Mouse (Mus musculus) thymus, adult 2 months (tissue): Measurements from ENCODE around the gene Slc26a3. TPM values are rescaled to one million over a fixed set of nuclear protein-coding genes. Genes with fewer than 3 reads are reported as not detected.

Source experiments
- DNase-seq: peaks from one replicate; pipeline ENCODE4 v3.0.0; 2021
- H3K27ac ChIP-seq: fragments of 200-500 bp; 2 replicates; pipeline ENCODE4 v1.5.1; 2012; ENCODE audit warnings: low read length, control low read depth; ENCODE audit not compliant: control insufficient read depth, insufficient read depth
- H3K27me3 ChIP-seq: fragments of 200-500 bp; 2 replicates; pipeline ENCODE4 v1.6.1; 2012; ENCODE audit warnings: mild to moderate bottlenecking, low read length, moderate library complexity, mixed read lengths; ENCODE audit not compliant: control insufficient read depth, insufficient read depth
- H3K36me3 ChIP-seq: fragments of 200-500 bp; 2 replicates; pipeline ENCODE4 v1.6.1; 2012; ENCODE audit warnings: mild to moderate bottlenecking, low read length, moderate library complexity; ENCODE audit not compliant: control insufficient read depth, insufficient read depth
- H3K4me1 ChIP-seq: fragments of 200-500 bp; replicated peaks from 2 replicates; pipeline ENCODE4 v1.6.1; 2012; ENCODE audit warnings: low read length; ENCODE audit not compliant: control insufficient read depth, insufficient read depth
- H3K4me3 ChIP-seq: fragments of 200-500 bp; 2 replicates; pipeline ENCODE4 v1.5.1; 2012; ENCODE audit warnings: mild to moderate bottlenecking, low read length, control low read depth, moderate library complexity; ENCODE audit not compliant: control insufficient read depth, insufficient read depth
- CTCF ChIP-seq: fragments of 200-500 bp; IDR thresholded peaks from 2 replicates; pipeline ENCODE4 v1.5.1; 2012; ENCODE audit warnings: mild to moderate bottlenecking, control low read depth, low read length, moderate library complexity, borderline replicate concordance; ENCODE audit not compliant: control insufficient read depth, poor library complexity, insufficient read depth; ENCODE audit errors: extremely low read depth
- POLR2A ChIP-seq: fragments of 200-500 bp; IDR thresholded peaks from 2 replicates; pipeline ENCODE4 v1.6.1; 2012; ENCODE audit warnings: mild to moderate bottlenecking, low read length, control low read depth, moderate library complexity; ENCODE audit not compliant: control insufficient read depth, poor library complexity, insufficient read depth; ENCODE audit errors: extremely low read depth
- WGBS: fragments of 180-500 bp; shearing (Covaris S2); methylation state at CpG from one replicate; pipeline ENCODE4 v1.1.7; 2018; 5-methylcytosine and 5-hydroxymethylcytosine counted together
- polyA plus RNA-seq: library from polyadenylated mRNA; depleted of rRNA; stranded (reverse); fragments of >200 nt; gene quantifications from 2 replicates; pipeline ENCODE4 v1.2.3, GENCODE M21; 2012

Slc26a3 gene
- polyA plus RNA-seq, 1 experiment, result 0.36 TPM

DNA sequence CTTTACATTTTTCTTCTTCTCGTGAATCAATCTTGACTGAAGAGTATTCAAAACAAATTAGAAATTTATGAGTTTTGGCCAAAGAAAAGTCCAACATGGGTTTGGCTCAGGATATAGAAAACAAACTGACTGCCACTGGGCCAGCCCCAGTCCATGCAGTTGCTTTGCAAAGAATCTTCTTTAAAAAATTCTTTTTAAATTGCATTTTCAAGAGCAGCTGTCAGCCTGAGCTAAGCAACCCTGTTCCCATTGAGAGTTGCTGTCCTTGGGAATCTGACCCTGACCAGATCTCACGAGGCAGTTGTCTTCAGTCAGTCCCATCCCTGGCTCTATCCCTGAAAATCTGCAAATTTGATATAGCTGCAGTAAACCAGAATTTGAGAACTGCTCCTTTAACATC, 8.2 kb upstream of the Slc26a3 start:
- no peak for TF ChIP-seq POLR2A
- H3K4me3 ChIP-seq, result no peak overlapping the region
- no peak for DNase-seq
- 83% methylated on average over 2 of the region's 2 CpGs for WGBS
- H3K36me3 ChIP-seq, result no peaks in the 10 kb centered on the region
- H3K27me3 ChIP-seq, result no peaks in the 10 kb centered on the region
- H3K4me1 ChIP-seq, result no peaks in the 10 kb centered on the region
- no peak overlapping the region for H3K27ac ChIP-seq

DNA sequence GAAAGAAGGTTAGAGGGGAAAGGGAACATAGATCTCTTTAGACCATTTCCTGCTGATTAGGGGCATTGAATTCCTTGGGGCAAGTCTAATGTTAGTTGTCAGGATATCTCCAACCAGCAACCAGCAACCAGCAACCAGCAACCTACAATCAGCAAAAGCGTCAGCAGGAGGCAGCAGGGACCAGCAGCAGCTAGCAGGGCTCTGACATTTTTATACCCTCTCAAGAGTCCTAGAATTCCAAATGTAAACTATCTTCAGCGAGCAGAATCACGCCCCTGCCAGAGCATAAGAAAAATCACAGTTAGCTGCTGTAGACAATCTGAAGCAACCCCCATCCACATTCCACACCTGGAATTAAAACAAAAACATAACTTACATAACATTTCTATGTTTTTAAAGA, 3.4 kb upstream of the Slc26a3 start:
- Histone ChIP-seq H3K27ac (no peak overlapping the region), H3K36me3 (no peaks in the 10 kb centered on the region), H3K4me1 (peaks cover 2% of the 10 kb centered on the region), H3K27me3 (no peaks in the 10 kb centered on the region), H3K4me3 (no peak overlapping the region)
- DNase-seq, result no peak
- 77% methylated on average over 3 of the region's 3 CpGs for WGBS
- TF ChIP-seq CTCF (no peak), POLR2A (no peak)

DNA sequence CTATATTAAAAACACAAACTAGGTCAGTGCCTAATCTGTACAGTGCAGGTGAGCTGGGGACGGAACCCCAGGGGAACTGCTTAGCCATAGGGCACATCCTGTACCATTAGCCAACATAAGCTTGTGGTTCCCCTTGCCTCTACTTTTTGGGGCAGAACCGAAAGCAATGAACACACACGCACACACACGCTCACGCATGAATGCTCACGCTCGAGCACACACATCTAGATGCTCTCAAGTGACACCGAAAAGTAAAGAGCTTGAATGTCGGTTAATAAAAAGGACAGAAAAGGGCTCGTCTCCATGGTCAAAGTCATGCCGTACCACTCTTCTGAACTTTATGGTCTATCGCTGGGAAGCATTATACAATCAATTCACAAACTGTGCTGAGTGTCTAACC, 1.0 kb downstream of the Slc26a3 start:
- no peak overlapping the region for H3K4me3 ChIP-seq
- 91% methylated on average over 12 of the region's 12 CpGs for WGBS
- no peaks in the 10 kb centered on the region for H3K27me3 ChIP-seq
- DNase-seq, result no peak
- H3K36me3 ChIP-seq, result no peaks in the 10 kb centered on the region
- H3K27ac ChIP-seq, result no peak overlapping the region
- H3K4me1 ChIP-seq, result peaks cover 4% of the 10 kb centered on the region
- TF ChIP-seq CTCF (no peak), POLR2A (no peak)

DNA sequence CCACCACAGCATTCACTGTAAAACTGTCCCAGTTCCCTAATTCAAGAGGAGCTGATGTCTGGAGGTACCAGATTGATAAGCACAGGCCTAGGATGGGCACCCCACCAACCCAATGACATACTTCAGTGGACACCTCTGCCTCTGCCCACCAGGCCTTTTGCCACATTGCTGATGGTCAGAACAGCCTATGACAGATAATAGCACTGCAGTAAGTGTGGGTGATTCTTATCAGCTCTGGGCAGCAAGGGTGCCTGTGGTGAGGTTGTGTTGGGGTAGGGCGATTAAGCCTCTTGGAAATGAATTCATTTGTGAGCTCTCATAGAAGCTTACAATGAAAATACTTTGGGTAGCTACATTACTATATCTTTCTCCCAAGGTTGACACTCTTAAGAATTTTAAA, 5.2 kb downstream of the Slc26a3 start:
- Histone ChIP-seq H3K4me3 (no peak overlapping the region), H3K36me3 (no peaks in the 10 kb centered on the region), H3K27ac (no peak overlapping the region), H3K27me3 (no peaks in the 10 kb centered on the region), H3K4me1 (peaks cover 4% of the 10 kb centered on the region)
- WGBS, result 90% methylated on average over 1 of the region's 1 CpGs
- no peak for DNase-seq
- TF ChIP-seq POLR2A (no peak), CTCF (no peak)

DNA sequence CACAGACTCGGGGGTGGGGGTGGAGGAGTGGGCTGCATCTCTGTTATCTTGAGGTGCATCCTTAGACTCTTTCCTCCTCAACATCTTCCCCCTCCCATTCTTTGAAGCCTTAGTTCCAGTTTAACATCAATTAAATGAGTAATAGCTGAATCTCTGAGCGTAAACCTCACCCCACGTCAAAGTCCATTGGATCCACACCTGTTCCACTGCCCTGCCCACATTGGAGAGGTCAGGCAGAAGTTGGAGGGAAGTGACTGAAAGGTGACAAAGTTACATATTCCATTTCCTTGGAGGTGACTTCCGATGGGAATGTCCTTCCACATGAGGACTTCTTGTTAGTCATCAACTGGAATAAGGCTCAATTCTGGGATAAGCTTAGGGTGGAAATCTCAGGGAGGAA, 7.0 kb downstream of the Slc26a3 start:
- TF ChIP-seq POLR2A (no peak), CTCF (no peak)
- WGBS, result 91% methylated on average over 4 of the region's 4 CpGs
- H3K27ac ChIP-seq, result no peak overlapping the region

DNA sequence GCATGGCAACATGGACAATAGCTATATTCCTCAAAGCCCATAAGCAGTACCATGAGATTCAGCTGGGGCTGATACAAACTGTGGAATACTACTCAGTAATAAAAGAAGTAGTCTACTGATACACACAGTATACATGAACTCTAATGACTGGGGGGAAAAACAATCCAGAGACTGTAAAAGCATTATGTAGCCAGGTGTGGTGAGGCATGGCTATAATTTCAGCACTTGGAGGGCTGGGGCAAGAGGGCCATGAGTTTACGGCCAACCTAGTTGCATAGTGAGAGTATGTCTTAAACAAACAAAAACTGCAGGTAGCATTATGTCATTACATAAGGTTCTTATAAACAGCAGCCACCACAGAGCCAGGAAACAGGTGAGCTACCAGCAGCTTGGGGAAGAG, 10.2 kb downstream of the Slc26a3 start:
- Histone ChIP-seq H3K36me3 (no peaks in the 10 kb centered on the region), H3K4me3 (no peak overlapping the region), H3K27me3 (no peaks in the 10 kb centered on the region), H3K27ac (no peak overlapping the region), H3K4me1 (no peaks in the 10 kb centered on the region)
- DNase-seq, result no peak
- TF ChIP-seq CTCF (no peak), POLR2A (no peak)
- WGBS, result 97% methylated on average over 1 of the region's 1 CpGs

More for the DNA sequence above, 7.0 kb downstream of the Slc26a3 start:
- Histone ChIP-seq H3K4me1 (no peaks in the 10 kb centered on the region; the same call in 1 of the 2 replicates), H3K4me3 (no peak overlapping the region), H3K27me3 (no peaks in the 10 kb centered on the region), H3K36me3 (no peaks in the 10 kb centered on the region)
- DNase-seq, result no peak

DNA sequence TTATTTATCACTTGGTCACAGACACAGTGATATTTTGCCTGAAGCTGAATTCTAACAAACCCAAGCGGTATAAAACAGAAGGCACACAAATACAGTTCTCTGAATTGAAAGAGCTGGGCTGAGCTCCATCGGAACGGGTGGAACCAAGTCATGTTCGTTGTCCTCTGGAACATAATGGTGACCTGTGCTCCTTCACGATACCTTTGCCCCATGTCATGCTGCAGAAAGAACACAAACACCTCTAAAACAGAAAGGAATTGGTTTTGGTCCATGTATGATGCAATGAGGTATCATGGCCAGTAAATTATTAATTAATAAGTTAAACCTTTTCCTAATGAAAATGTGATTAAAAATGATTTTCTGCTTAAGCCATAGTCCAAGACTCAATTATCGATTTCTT, 11.3 kb downstream of the Slc26a3 start:
- DNase-seq, result no peak
- no peaks in the 10 kb centered on the region for H3K27me3 ChIP-seq
- H3K4me1 ChIP-seq, result no peaks in the 10 kb centered on the region
- H3K27ac ChIP-seq, result no peak overlapping the region
- WGBS, result 93% methylated on average over 6 of the region's 6 CpGs
- no peak for TF ChIP-seq CTCF
- no peak for TF ChIP-seq POLR2A
- no peak overlapping the region for H3K4me3 ChIP-seq
- no peaks in the 10 kb centered on the region for H3K36me3 ChIP-seq
